Mouse (Mus musculus) hindbrain, embryonic 13.5 days (tissue): ENCODE measurements around the gene Megf9. TPM values are rescaled to one million over a fixed set of nuclear protein-coding genes. Genes with fewer than 3 reads are reported as not detected.

ENCODE experiments used
- ATAC-seq: fragments of 200-750 bp; cut with Nextera tagmentation; 2 replicates; pipeline ENCODE4 v1.8.0; 2017; ENCODE audit warnings: moderate TSS enrichment; ENCODE audit not compliant: low FRiP score
- H3K27ac ChIP-seq: fragments of 300-500 bp; sonication (generic); 2 replicates; pipeline ENCODE4 v1.5.1; 2015; ENCODE audit warnings: inconsistent platforms, mild to moderate bottlenecking, moderate library complexity
- H3K27me3 ChIP-seq: fragments of 300-500 bp; sonication (generic); 2 replicates; pipeline ENCODE4 v1.6.1; 2015; ENCODE audit warnings: mild to moderate bottlenecking, inconsistent platforms
- H3K36me3 ChIP-seq: fragments of 300-500 bp; sonication (generic); 2 replicates; pipeline ENCODE4 v1.6.1; 2015; ENCODE audit warnings: mild to moderate bottlenecking, inconsistent platforms
- H3K4me1 ChIP-seq: fragments of 300-500 bp; sonication (generic); replicated peaks from 2 replicates; pipeline ENCODE4 v1.6.1; 2015; ENCODE audit warnings: inconsistent platforms
- H3K4me2 ChIP-seq: fragments of 300-500 bp; sonication (generic); 2 replicates; pipeline ENCODE4 v1.6.1; 2015; ENCODE audit warnings: inconsistent platforms, mild to moderate bottlenecking, moderate library complexity
- H3K4me3 ChIP-seq: fragments of 300-500 bp; sonication (generic); 2 replicates; pipeline ENCODE4 v1.5.1; 2015; ENCODE audit warnings: mild to moderate bottlenecking, inconsistent platforms
- H3K9ac ChIP-seq: fragments of 300-500 bp; sonication (generic); 2 replicates; pipeline ENCODE4 v1.6.1; 2015; ENCODE audit warnings: mild to moderate bottlenecking, inconsistent platforms
- H3K9me3 ChIP-seq: fragments of 300-500 bp; sonication (generic); 2 replicates; pipeline ENCODE4 v1.6.1; 2016; ENCODE audit warnings: inconsistent platforms
- WGBS: fragments of 180-500 bp; shearing (Covaris S2); methylation state at CpG from one replicate; pipeline ENCODE4 v1.1.7; 2015; 5-methylcytosine and 5-hydroxymethylcytosine counted together
- polyA plus RNA-seq: library from polyadenylated mRNA; unstranded; fragments of >200 nt; fragmentation: Nextera tagmentation; extraction: Ambion mirVana; gene quantifications from 2 replicates; pipeline ENCODE4 v1.2.1, GENCODE M21; 2015

Megf9 gene
- polyA plus RNA-seq, 1 experiment from 2014 or later: 32.1 TPM

GRCm38 (mm10) chr4:70399476-70399875 lies 135.3 kb downstream of the Megf9 start:
- Histone ChIP-seq H3K36me3 (peaks cover 15% of the 10 kb centered on the region), H3K27ac (peak overlapping the region; percentile 56; the same call in 1 of the 2 replicates), H3K4me1 (peaks cover 23% of the 10 kb centered on the region), H3K4me2 (no peak overlapping the region), H3K27me3 (no peaks in the 10 kb centered on the region), H3K4me3 (no peak overlapping the region), H3K9me3 (no peaks in the 10 kb centered on the region), H3K9ac (no peak overlapping the region)
- WGBS: 79% methylated on average over 5 of the region's 5 CpGs
- ATAC-seq: no peak

- Histone ChIP-seq H3K4me1 (peaks cover 23% of the 10 kb centered on the region), H3K9ac (no peak overlapping the region), H3K9me3 (no peaks in the 10 kb centered on the region), H3K27ac (peak overlapping the region; percentile 56; the same call in 1 of the 2 replicates), H3K4me3 (no peak overlapping the region), H3K4me2 (no peak overlapping the region), H3K27me3 (no peaks in the 10 kb centered on the region), H3K36me3 (peaks cover 15% of the 10 kb centered on the region)
- ATAC-seq: 0 out of 2 replicates have a peak, but pooled peaks have one; percentile 30
- 64% methylated on average over 2 of the region's 2 CpGs for WGBS
Observed at GRCm38 (mm10) chr4:70399074-70399473, 135.7 kb downstream of the Megf9 start.

- H3K27ac ChIP-seq: peak overlapping the region; percentile 48; the same call in 1 of the 2 replicates
- H3K9me3 ChIP-seq: no peaks in the 10 kb centered on the region
- peaks cover 10% of the 10 kb centered on the region for H3K36me3 ChIP-seq
- H3K4me1 ChIP-seq: peaks cover 23% of the 10 kb centered on the region
- H3K4me3 ChIP-seq: no peak overlapping the region
- WGBS: 84% methylated on average over 4 of the region's 4 CpGs
- H3K27me3 ChIP-seq: no peaks in the 10 kb centered on the region
- no peak overlapping the region for H3K4me2 ChIP-seq
- ATAC-seq: no peak
- H3K9ac ChIP-seq: no peak overlapping the region
Observed at GRCm38 (mm10) chr4:70398088-70398487, 136.7 kb downstream of the Megf9 start.

- H3K4me1 ChIP-seq: peaks cover 20% of the 10 kb centered on the region
- H3K9me3 ChIP-seq: no peaks in the 10 kb centered on the region
- no peak overlapping the region for H3K4me2 ChIP-seq
- H3K27ac ChIP-seq: no peak overlapping the region
- H3K27me3 ChIP-seq: no peaks in the 10 kb centered on the region
- WGBS: 89% methylated on average over 5 of the region's 5 CpGs
- H3K4me3 ChIP-seq: no peak overlapping the region
- no peak for ATAC-seq
- H3K9ac ChIP-seq: no peak overlapping the region
- H3K36me3 ChIP-seq: peaks cover 10% of the 10 kb centered on the region
Observed at GRCm38 (mm10) chr4:70396701-70397100, 138.1 kb downstream of the Megf9 start.

- 0 out of 2 replicates have a peak, but pooled peaks cover 4% of the 10 kb centered on the region for H3K36me3 ChIP-seq
- peaks cover 23% of the 10 kb centered on the region for H3K4me1 ChIP-seq
- no peak overlapping the region for H3K4me2 ChIP-seq
- no peak overlapping the region for H3K4me3 ChIP-seq
- H3K9ac ChIP-seq: no peak overlapping the region
- no peaks in the 10 kb centered on the region for H3K27me3 ChIP-seq
- WGBS: 89% methylated on average over 2 of the region's 2 CpGs
- no peaks in the 10 kb centered on the region for H3K9me3 ChIP-seq
- H3K27ac ChIP-seq: no peak overlapping the region
- no peak for ATAC-seq
Observed at GRCm38 (mm10) chr4:70394736-70395135, 140.1 kb downstream of the Megf9 start.

- Histone ChIP-seq H3K4me2 (no peak overlapping the region), H3K9me3 (no peaks in the 10 kb centered on the region), H3K9ac (no peak overlapping the region), H3K4me1 (peaks cover 12% of the 10 kb centered on the region; the same call in 1 of the 2 replicates), H3K4me3 (no peak overlapping the region), H3K27ac (0 out of 2 replicates have a peak overlapping the region, but pooled peaks have one; percentile 40), H3K27me3 (no peaks in the 10 kb centered on the region), H3K36me3 (peaks cover 4% of the 10 kb centered on the region; the same call in 1 of the 2 replicates)
- 89% methylated on average over 11 of the region's 11 CpGs for WGBS
- ATAC-seq: no peak
Observed at GRCm38 (mm10) chr4:70391760-70392372, 142.9 kb downstream of the Megf9 start.

GRCm38 (mm10) chr4:70391073-70391472 lies 143.7 kb downstream of the Megf9 start:
- Histone ChIP-seq H3K27me3 (no peaks in the 10 kb centered on the region), H3K9ac (no peak overlapping the region), H3K4me1 (peaks cover 12% of the 10 kb centered on the region; the same call in 1 of the 2 replicates), H3K4me2 (no peak overlapping the region), H3K27ac (0 out of 2 replicates have a peak overlapping the region, but pooled peaks have one; percentile 40), H3K4me3 (no peak overlapping the region), H3K9me3 (no peaks in the 10 kb centered on the region), H3K36me3 (peaks cover 4% of the 10 kb centered on the region; the same call in 1 of the 2 replicates)
- 84% methylated on average over 9 of the region's 9 CpGs for WGBS
- no peak for ATAC-seq

GRCm38 (mm10) chr4:70386206-70386605 lies 148.6 kb downstream of the Megf9 start:
- Histone ChIP-seq H3K9me3 (no peaks in the 10 kb centered on the region), H3K27me3 (no peaks in the 10 kb centered on the region), H3K27ac (no peak overlapping the region), H3K9ac (no peak overlapping the region), H3K4me3 (no peak overlapping the region), H3K36me3 (peaks cover 4% of the 10 kb centered on the region; the same call in 1 of the 2 replicates), H3K4me1 (peaks cover 2% of the 10 kb centered on the region; the same call in 1 of the 2 replicates), H3K4me2 (no peak overlapping the region)
- 95% methylated on average over 5 of the region's 5 CpGs for WGBS
- no peak for ATAC-seq

GRCm38 (mm10) chr4:70377359-70377758 lies 157.4 kb downstream of the Megf9 start:
- Histone ChIP-seq H3K4me2 (no peak overlapping the region), H3K9me3 (no peaks in the 10 kb centered on the region), H3K4me3 (no peak overlapping the region), H3K27me3 (no peaks in the 10 kb centered on the region), H3K4me1 (no peaks in the 10 kb centered on the region), H3K9ac (no peak overlapping the region), H3K36me3 (peaks cover 22% of the 10 kb centered on the region), H3K27ac (no peak overlapping the region)
- no peak for ATAC-seq
- 62% methylated on average over 4 of the region's 4 CpGs for WGBS

Other genes starting within 250 kb of the Megf9 start
- gene Cdk5rap2, start 124.6 kb downstream of the Megf9 start, polyA plus RNA-seq: 10.7 and 12.5 TPM in 2 replicates